Mouse (Mus musculus): Measurements from ENCODE around the gene Dlgap4. TPM values are rescaled to one million over a fixed set of nuclear protein-coding genes. Genes with fewer than 3 reads are reported as not detected.

Dlgap4 gene
- polyA plus RNA-seq, 1 experiment from 2014 or later = 234 TPM

GRCm38 (mm10) chr2:156760843-156761505, 147.5 kb downstream of the Dlgap4 start:
- no peak overlapping the region for H3K9ac ChIP-seq
- H3K36me3 ChIP-seq (ENCODE audit: poor library complexity, severe bottlenecking) = peaks cover 93% of the 10 kb centered on the region

GRCm38 (mm10) chr2:156761521-156762278, 148.2 kb downstream of the Dlgap4 start:
- H3K4me3 ChIP-seq = no peak overlapping the region
- H3K9me3 ChIP-seq (replicated peaks) = 0 out of 2 replicates have a peak, but pooled peaks cover 8% of the 10 kb centered on the region
- no peaks in the 10 kb centered on the region for H3K4me1 ChIP-seq
- 93% methylated on average over 17 of the region's 17 CpGs for WGBS
- no peak for ATAC-seq
- H3K36me3 ChIP-seq (ENCODE audit: poor library complexity, severe bottlenecking) = peaks cover 86% of the 10 kb centered on the region
- H3K27me3 ChIP-seq = no peaks in the 10 kb centered on the region
- no peak overlapping the region for H3K27ac ChIP-seq
- H3K4me2 ChIP-seq = no peak overlapping the region
- H3K9ac ChIP-seq = no peak overlapping the region

More at GRCm38 (mm10) chr2:156760843-156761505, 147.5 kb downstream of the Dlgap4 start:
- Histone ChIP-seq H3K27me3 (no peaks in the 10 kb centered on the region), H3K9me3 (replicated peaks) (peaks cover 11% of the 10 kb centered on the region; the same call in 1 of the 2 replicates), H3K4me1 (no peaks in the 10 kb centered on the region), H3K4me3 (no peak overlapping the region), H3K4me2 (no peak overlapping the region), H3K27ac (no peak overlapping the region)
- no peak for ATAC-seq
- WGBS = 86% methylated on average over 5 of the region's 5 CpGs

GRCm38 (mm10) chr2:156762499-156762898, 149.0 kb downstream of the Dlgap4 start:
- Histone ChIP-seq H3K4me3 (no peak overlapping the region), H3K27ac (0 out of 2 replicates have a peak overlapping the region, but pooled peaks have one; percentile 11), H3K4me1 (no peaks in the 10 kb centered on the region), H3K36me3 (ENCODE audit: poor library complexity, severe bottlenecking) (peaks cover 78% of the 10 kb centered on the region), H3K4me2 (no peak overlapping the region), H3K27me3 (no peaks in the 10 kb centered on the region), H3K9ac (no peak overlapping the region), H3K9me3 (replicated peaks) (0 out of 2 replicates have a peak, but pooled peaks cover 5% of the 10 kb centered on the region)
- WGBS = 92% methylated on average over 21 of the region's 21 CpGs
- no peak for ATAC-seq

GRCm38 (mm10) chr2:156763101-156763500, 149.6 kb downstream of the Dlgap4 start:
- Histone ChIP-seq H3K4me2 (no peak overlapping the region), H3K36me3 (ENCODE audit: poor library complexity, severe bottlenecking) (peaks cover 72% of the 10 kb centered on the region), H3K4me1 (no peaks in the 10 kb centered on the region), H3K27me3 (no peaks in the 10 kb centered on the region), H3K9me3 (replicated peaks) (no peaks in the 10 kb centered on the region), H3K4me3 (no peak overlapping the region), H3K9ac (no peak overlapping the region), H3K27ac (no peak overlapping the region)
- ATAC-seq = 0 out of 2 replicates have a peak, but pooled peaks have one; percentile 7
- WGBS = 84% methylated on average over 11 of the region's 11 CpGs

GRCm38 (mm10) chr2:156764022-156764421, 150.5 kb downstream of the Dlgap4 start:
- Histone ChIP-seq H3K4me3 (no peak overlapping the region), H3K27me3 (no peaks in the 10 kb centered on the region), H3K4me1 (no peaks in the 10 kb centered on the region), H3K9me3 (replicated peaks) (no peaks in the 10 kb centered on the region), H3K9ac (no peak overlapping the region), H3K4me2 (no peak overlapping the region), H3K36me3 (ENCODE audit: poor library complexity, severe bottlenecking) (peaks cover 63% of the 10 kb centered on the region), H3K27ac (no peak overlapping the region)
- 93% methylated on average over 10 of the region's 10 CpGs for WGBS
- peak; percentile 57 for ATAC-seq

GRCm38 (mm10) chr2:156764747-156765146, 151.2 kb downstream of the Dlgap4 start:
- no peaks in the 10 kb centered on the region for H3K4me1 ChIP-seq
- no peaks in the 10 kb centered on the region for H3K27me3 ChIP-seq
- H3K9ac ChIP-seq = no peak overlapping the region
- peaks cover 55% of the 10 kb centered on the region for H3K36me3 ChIP-seq (ENCODE audit: poor library complexity, severe bottlenecking)
- H3K9me3 ChIP-seq (replicated peaks) = no peaks in the 10 kb centered on the region
- no peak overlapping the region for H3K4me3 ChIP-seq
- no peak for ATAC-seq
- H3K4me2 ChIP-seq = no peak overlapping the region
- 69% methylated on average over 4 of the region's 4 CpGs for WGBS
- H3K27ac ChIP-seq = no peak overlapping the region

- H3K27ac ChIP-seq = 0 out of 2 replicates have a peak overlapping the region, but pooled peaks have one; percentile 1
- H3K9ac ChIP-seq = no peak overlapping the region
- no peak overlapping the region for H3K4me2 ChIP-seq
- no peaks in the 10 kb centered on the region for H3K27me3 ChIP-seq
- ATAC-seq = no peak
- 91% methylated on average over 8 of the region's 8 CpGs for WGBS
- H3K36me3 ChIP-seq (ENCODE audit: poor library complexity, severe bottlenecking) = peaks cover 47% of the 10 kb centered on the region
- no peaks in the 10 kb centered on the region for H3K9me3 ChIP-seq (replicated peaks)
- H3K4me3 ChIP-seq = no peak overlapping the region
- no peaks in the 10 kb centered on the region for H3K4me1 ChIP-seq
These were observed 152.1 kb downstream of the Dlgap4 start for GRCm38 (mm10) chr2:156765593-156765992.

- Histone ChIP-seq H3K27ac (0 out of 2 replicates have a peak overlapping the region, but pooled peaks have one; percentile 32), H3K27me3 (no peaks in the 10 kb centered on the region), H3K36me3 (ENCODE audit: poor library complexity, severe bottlenecking) (peaks cover 39% of the 10 kb centered on the region), H3K9ac (no peak overlapping the region), H3K4me2 (no peak overlapping the region), H3K4me1 (no peaks in the 10 kb centered on the region), H3K9me3 (replicated peaks) (no peaks in the 10 kb centered on the region), H3K4me3 (no peak overlapping the region)
- WGBS = 72% methylated on average over 10 of the region's 10 CpGs
- ATAC-seq = peak; percentile 12
These were observed 152.9 kb downstream of the Dlgap4 start for GRCm38 (mm10) chr2:156766227-156767019.

GRCm38 (mm10) chr2:156767108-156767507, 153.6 kb downstream of the Dlgap4 start:
- WGBS = 78% methylated on average over 5 of the region's 5 CpGs
- Histone ChIP-seq H3K27me3 (no peaks in the 10 kb centered on the region), H3K36me3 (ENCODE audit: poor library complexity, severe bottlenecking) (peaks cover 32% of the 10 kb centered on the region), H3K9ac (no peak overlapping the region), H3K4me2 (no peak overlapping the region), H3K27ac (peak overlapping the region; percentile 32; the same call in 1 of the 2 replicates), H3K4me1 (no peaks in the 10 kb centered on the region), H3K9me3 (replicated peaks) (no peaks in the 10 kb centered on the region), H3K4me3 (no peak overlapping the region)
- no peak for ATAC-seq

- Histone ChIP-seq H3K9ac (no peak overlapping the region), H3K27me3 (no peaks in the 10 kb centered on the region), H3K36me3 (ENCODE audit: poor library complexity, severe bottlenecking) (peaks cover 10% of the 10 kb centered on the region), H3K27ac (no peak overlapping the region), H3K9me3 (replicated peaks) (no peaks in the 10 kb centered on the region), H3K4me3 (no peak overlapping the region), H3K4me2 (no peak overlapping the region), H3K4me1 (peaks cover 3% of the 10 kb centered on the region)
- no peak for ATAC-seq
- WGBS = 87% methylated on average over 12 of the region's 12 CpGs
These were observed 155.8 kb downstream of the Dlgap4 start for GRCm38 (mm10) chr2:156769274-156769673.

- Histone ChIP-seq H3K27ac (no peak overlapping the region), H3K36me3 (ENCODE audit: poor library complexity, severe bottlenecking) (no peaks in the 10 kb centered on the region), H3K4me1 (peaks cover 25% of the 10 kb centered on the region), H3K9ac (no peak overlapping the region), H3K4me3 (no peak overlapping the region), H3K9me3 (replicated peaks) (no peaks in the 10 kb centered on the region), H3K27me3 (peaks cover 6% of the 10 kb centered on the region; the same call in 1 of the 2 replicates), H3K4me2 (no peak overlapping the region)
- no peak for ATAC-seq
These were observed 160.0 kb downstream of the Dlgap4 start for GRCm38 (mm10) chr2:156773470-156773869.
